Mouse (Mus musculus): Measurements from ENCODE around the gene Itgam. TPM values are rescaled to one million over a fixed set of nuclear protein-coding genes. Genes with fewer than 3 reads are reported as not detected.

Itgam gene
- polyA plus RNA-seq, 1 experiment: 9.1 TPM

DNA sequence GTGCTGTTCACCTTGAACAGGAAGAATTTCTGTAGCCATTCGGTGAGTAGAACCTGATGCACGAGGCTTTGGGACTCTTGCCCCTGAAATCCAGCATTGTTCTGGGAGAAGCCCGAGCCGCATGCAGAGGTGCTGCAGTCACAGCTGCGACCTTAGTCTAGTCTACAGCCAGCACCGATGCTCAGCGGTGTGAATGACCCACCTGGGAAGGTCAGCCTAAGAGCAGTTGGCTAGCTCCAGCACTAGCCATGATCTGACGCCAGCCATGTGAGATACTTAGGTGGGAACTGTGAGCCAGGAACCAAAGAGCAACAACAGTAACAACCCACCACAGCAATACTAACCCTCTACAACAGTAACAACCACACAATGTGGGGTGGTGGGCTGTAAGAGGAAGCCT lies 4.6 kb upstream of the Itgam start:
- no peak for DNase-seq (ENCODE audit: low spot score)

GRCm38 (mm10) chr7:128058576-128058975 lies 3.9 kb upstream of the Itgam start:
- no peak for DNase-seq (ENCODE audit: low spot score)

- DNase-seq (ENCODE audit: low spot score): no peak
Observed at GRCm38 (mm10) chr7:128059091-128059490, 3.3 kb upstream of the Itgam start.

DNA sequence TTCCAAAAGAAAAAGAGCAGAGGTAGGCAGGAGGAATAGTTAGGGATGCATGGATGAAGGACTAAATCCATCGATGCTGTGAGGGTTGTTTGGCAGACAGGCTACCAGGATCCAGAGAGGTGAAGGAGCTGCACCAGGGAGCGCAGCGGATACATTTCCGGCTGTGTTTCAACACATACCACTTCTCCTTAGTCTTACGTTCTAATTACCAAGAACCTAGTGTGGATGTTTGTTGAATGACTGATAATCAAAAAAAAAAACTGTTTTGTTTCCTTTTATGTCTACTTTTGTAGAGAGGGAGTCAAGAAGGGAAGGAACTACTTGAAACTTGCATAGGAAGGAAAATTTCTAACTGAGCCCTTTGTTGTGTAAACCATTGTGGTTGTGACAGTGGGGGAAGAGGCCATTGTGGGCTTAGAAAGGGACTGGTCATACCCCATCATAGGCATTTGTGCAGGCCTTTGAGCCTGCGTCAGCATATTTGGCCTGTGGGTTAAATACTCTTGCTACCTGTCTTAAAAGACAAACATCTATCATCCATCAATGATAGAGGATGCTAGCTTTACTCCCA lies 856 bp downstream of the Itgam start:
- DNase-seq (ENCODE audit: low spot score): no peak

DNA sequence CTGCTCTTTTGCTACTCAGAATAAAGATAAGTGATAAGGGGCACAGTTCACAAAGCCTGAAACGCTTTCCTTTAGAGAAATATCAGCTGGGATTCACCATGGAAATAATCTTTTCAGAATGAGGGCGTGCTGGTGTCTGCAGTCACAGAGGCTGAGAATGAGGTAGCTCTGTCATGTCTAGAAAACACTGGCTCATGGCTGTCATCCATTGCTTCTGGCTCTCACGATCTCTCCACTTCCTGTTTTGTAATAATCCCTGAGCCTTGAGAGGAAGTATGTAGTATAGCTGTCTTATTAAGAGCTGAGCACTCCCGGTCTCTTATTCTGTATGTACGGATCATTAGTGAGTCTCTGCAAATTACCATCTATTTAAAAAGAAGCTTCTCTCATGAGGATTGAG lies 3.1 kb downstream of the Itgam start:
- no peak for DNase-seq (ENCODE audit: low spot score)

DNA sequence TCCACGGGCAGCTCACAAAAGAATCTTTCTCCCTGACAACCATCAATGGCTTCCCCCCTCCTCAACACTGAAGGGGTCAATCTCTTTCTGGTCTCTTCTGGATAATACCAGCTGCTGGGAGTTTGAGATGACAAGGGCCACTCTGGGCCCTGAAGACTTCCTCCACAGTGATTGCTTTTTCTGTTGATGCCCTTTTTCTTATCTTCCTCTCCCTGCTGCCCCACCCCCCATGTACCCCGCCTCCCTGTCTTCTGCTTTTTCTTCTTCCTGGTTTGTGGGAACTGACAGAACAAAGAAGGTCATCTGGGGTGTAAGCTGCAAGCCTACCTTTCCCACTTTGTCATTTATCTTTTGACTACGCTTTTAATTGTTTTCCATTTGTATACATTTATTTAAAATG lies 5.4 kb downstream of the Itgam start:
- no peak for DNase-seq (ENCODE audit: low spot score)

DNA sequence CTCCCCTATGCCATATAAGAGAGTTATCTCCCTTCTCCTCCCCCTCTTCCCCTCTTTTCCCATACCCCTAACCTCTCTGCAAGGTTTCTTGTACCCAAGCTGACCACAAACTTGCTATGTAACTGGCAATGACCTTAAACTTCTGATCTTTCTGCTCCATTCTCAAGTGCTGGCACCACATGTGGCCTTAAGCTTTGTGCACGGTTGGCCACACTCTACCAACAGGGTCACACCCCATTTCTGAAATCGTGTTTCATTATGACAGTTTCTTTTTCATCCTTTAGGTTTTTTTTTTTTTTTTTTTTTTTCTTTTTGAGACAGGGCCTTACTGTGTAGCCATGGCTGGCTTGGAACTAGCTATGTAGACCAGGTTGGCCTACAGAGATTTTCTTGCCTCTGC lies 7.4 kb downstream of the Itgam start:
- no peak for DNase-seq (ENCODE audit: low spot score)

GRCm38 (mm10) chr7:128071816-128072215 lies 9.4 kb downstream of the Itgam start:
- no peak for DNase-seq (ENCODE audit: low spot score)

DNA sequence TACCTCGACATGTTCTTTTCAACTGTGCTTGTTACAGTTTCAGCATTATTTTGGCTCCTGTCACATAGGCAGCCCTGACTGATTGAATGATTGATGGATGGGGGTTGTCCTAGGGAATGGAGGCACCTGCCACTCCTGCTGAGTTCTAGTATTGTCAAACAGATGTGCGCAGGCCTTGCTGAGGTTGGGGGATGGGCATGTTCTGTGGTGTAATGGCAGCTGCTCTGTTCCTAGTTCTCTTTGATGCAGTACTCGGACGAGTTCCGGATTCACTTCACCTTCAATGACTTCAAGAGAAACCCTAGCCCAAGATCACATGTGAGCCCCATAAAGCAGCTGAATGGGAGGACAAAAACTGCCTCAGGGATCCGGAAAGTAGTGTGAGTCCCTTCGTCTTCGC lies 17.6 kb downstream of the Itgam start:
- no peak for DNase-seq (ENCODE audit: low spot score)

DNA sequence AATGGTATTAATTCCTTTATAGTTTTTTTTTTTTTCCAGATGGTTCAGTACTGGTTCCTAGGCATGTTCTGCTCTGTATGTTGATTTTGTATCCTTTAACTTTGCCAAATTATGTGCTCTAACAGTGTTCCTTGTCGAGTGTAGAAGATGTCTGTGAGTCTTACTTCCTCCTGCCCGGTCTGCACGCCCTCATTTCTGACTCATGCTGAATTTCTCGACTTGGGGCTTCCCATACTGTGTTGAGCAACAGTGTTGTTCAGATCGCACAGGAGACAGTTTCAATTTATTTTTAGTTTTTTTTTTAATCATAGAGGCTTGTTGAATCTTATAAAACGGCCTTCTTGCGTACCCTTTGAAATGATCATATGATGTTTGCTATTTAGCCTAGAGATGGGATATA lies 26.7 kb downstream of the Itgam start:
- no peak for DNase-seq (ENCODE audit: low spot score)

GRCm38 (mm10) chr7:128098135-128098534 lies 35.7 kb downstream of the Itgam start:
- no peak for DNase-seq (ENCODE audit: low spot score)

GRCm38 (mm10) chr7:128100742-128101357 lies 38.4 kb downstream of the Itgam start:
- DNase-seq (ENCODE audit: low spot score): no peak

GRCm38 (mm10) chr7:128105246-128105645 lies 42.8 kb downstream of the Itgam start:
- DNase-seq (ENCODE audit: low spot score): peak; percentile 3

- peak; percentile 2 for DNase-seq (ENCODE audit: low spot score)
Observed at GRCm38 (mm10) chr7:128107462-128107861, 45.0 kb downstream of the Itgam start.

- no peak for DNase-seq (ENCODE audit: low spot score)
Observed at GRCm38 (mm10) chr7:128110314-128110713, 47.9 kb downstream of the Itgam start.

DNA sequence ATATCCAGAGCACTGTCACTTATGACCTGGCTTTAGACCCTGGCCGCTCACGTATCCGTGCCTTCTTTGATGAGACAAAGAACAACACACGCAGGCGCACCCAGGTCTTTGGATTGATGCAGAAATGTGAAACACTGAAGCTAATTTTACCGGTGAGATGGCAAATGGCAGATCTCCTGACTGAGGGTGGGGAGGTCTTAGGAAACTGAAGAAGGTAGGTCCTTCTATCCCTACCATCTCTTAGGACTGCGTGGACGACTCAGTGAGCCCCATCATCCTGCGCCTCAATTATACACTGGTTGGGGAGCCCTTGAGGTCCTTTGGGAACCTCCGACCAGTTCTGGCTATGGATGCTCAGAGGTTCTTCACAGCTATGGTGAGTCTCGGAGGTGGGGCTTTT lies 49.7 kb downstream of the Itgam start:
- DNase-seq (ENCODE audit: low spot score): peak; percentile 7

DNA sequence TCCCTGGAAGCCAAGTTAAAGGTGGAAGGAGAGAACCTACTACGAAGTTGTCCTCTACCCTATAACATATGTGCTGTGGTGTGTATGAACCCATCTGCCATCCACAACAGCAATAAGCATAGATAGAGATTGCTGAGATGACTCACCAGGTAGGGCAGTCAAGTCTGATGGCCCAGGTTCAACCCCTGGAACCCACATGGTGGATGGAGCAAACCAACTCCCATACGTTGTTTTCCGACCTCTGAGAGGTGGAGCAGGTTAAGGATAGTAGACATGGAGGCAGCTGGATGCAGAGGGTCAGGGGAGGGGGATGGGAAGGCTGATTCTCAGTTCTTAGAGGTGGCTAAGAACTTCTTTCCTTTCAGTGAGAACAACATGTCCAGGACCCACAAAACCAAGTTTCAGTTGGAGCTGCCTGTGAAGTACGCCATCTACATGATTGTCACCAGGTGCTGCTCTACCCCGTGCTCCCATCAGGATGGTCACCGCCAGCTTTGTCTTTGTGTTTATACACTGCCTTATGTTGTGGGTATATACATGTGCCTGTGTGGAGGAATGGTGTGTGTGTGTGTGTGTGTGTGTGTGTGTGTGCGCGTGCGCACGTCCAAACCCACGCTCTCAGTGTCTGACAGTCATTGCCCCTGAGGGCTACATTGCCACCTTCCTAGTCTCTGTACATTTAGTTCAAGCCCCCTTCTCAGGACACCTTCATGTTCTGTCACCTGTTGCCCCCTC lies 52.1 kb downstream of the Itgam start:
- DNase-seq (ENCODE audit: low spot score): peak; percentile 9

- peak; percentile 6 for DNase-seq (ENCODE audit: low spot score)
Observed at GRCm38 (mm10) chr7:128115211-128115958, 52.9 kb downstream of the Itgam start.

GRCm38 (mm10) chr7:128116396-128116795 lies 54.0 kb downstream of the Itgam start:
- DNase-seq (ENCODE audit: low spot score): peak; percentile 8

DNA sequence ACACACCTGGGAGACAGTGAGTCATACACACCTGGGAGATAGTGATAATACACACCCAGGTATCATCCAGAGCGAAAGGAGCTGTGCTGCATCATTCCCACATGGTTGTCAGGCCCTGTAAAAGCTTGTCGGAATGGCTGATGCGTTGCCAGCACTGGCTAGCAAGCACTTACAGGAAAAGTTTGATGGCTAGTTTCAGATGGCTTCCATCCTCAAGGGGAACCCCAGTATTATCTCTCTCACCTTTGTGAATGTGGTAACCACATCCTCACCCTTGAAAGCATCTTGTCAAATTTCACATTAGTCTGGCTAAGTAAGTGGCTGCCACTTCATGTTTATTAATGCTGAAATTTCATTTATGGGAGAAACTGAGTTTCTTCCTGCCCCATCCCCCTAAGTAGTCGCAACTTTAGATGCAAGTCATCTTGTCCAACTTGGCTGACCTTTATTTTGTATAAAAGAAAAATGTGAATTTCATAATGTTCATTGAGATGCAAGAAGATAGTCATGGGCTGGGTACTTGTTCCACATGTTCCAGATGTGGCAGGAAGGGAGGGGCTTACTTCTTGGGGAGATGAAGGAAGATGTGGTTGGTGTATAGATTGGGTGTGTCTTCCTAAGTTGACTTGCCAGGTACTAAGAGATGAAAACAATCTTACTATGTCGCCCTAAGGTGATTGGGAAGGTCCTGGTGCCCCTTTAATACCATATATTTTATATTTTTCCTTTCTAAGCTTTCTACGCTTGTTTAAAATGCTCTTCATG lies 57.5 kb downstream of the Itgam start:
- peak; percentile 4 for DNase-seq (ENCODE audit: low spot score)

All from urinary bladder, adult 2 months (tissue).